In the genomic region with DNA sequence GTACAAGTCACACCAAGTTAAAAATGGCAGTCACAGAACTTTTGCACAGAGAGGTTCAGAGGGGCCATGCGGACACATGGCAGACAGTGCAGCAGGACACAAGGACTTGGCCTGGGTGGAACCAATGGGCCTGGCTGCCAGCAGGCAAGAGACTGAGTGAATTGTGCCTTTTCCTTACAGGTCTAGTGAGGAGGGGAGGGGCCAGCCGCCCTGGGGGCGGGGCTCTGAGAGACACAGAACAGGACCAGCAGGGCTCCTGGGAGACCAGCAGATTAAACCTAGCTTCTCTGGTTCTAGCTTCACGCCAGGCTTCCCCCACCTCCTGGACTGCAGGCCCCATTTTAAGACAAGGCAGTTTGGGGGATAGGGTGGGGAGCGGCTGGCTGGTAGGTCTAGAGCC, we compare ENCODE assay signal across 18 mouse cellular contexts. TPM values are rescaled to one million over a fixed set of nuclear protein-coding genes. Genes with fewer than 3 reads are reported as not detected.
DNase-seq lines count a peak whose midpoint lies in the region; ATAC-seq and TF ChIP-seq lines count a peak whose summit lies in the region.
"Had no signal": no experiment of that assay in that cellular context is flagged by ENCODE, and none has a peak within 500 bp of the region (broad histone marks: within the 10 kb centered on the region; RNA-seq: fewer than 3 reads in every experiment).

No protein-coding gene starts in this region.

- H3K4me3 ChIP-seq in hindbrain, embryonic 12.5 days = no peak overlapping the region
- no peak overlapping the region for H3K4me3 ChIP-seq in left cerebral cortex, adult 2 months
- H3K4me3 ChIP-seq: embryonic facial prominence, embryonic 15.5 days; erythroblast, embryonic 14.5 days; forebrain, embryonic 10.5 days; forebrain, embryonic 15.5 days; hindbrain, embryonic 13.5 days had no signal

- peak; percentile 12 for DNase-seq in embryo, embryonic 11 days
- no peak for DNase-seq in embryo, embryonic 10 days (ENCODE audit: low spot score)
- DNase-seq in thymus, postnatal 36 days = peak; percentile 8 to 18
- DNase-seq in thymus, postnatal 14 days = no peak
- DNase-seq in NIH3T3 (ENCODE audit: low read depth) = peak; percentile 21
- DNase-seq in left cerebral cortex, adult 2 months (ENCODE audit: extremely low spot score in 1 of 2, low spot score in 2 of 2) = no peak
- DNase-seq: adrenal gland, adult 8-10 months; adrenal gland, postnatal 36 days; gastrocnemius, postnatal 10 days; kidney, adult 11 months had no signal

- no peak overlapping the region for H3K27ac ChIP-seq in hindbrain, embryonic 12.5 days
- no peak overlapping the region for H3K27ac ChIP-seq in left cerebral cortex, adult 2 months
- H3K27ac ChIP-seq: embryonic facial prominence, embryonic 15.5 days; forebrain, embryonic 10.5 days; forebrain, embryonic 15.5 days; hindbrain, embryonic 13.5 days; hindbrain, postnatal 0 days had no signal

- intact Hi-C loops in left cerebral cortex, adult 2 months (cut with DNase I) = no loop called here

- no peaks in the 10 kb centered on the region for H3K4me1 ChIP-seq in hindbrain, embryonic 12.5 days
- H3K4me1 ChIP-seq: embryonic facial prominence, embryonic 15.5 days; forebrain, embryonic 10.5 days; forebrain, embryonic 15.5 days; hindbrain, embryonic 13.5 days had no signal

- H3K4me2 ChIP-seq in hindbrain, embryonic 12.5 days (replicated peaks) = no peak overlapping the region
- H3K4me2 ChIP-seq: embryonic facial prominence, embryonic 15.5 days; forebrain, embryonic 15.5 days; hindbrain, embryonic 13.5 days had no signal

- no peaks in the 10 kb centered on the region for H3K9me3 ChIP-seq in hindbrain, embryonic 12.5 days (replicated peaks)
- H3K9me3 ChIP-seq: embryonic facial prominence, embryonic 15.5 days; forebrain, embryonic 10.5 days; forebrain, embryonic 15.5 days; G1E; hindbrain, embryonic 13.5 days had no signal

- H3K9ac ChIP-seq in hindbrain, embryonic 12.5 days = no peak overlapping the region
- H3K9ac ChIP-seq: embryonic facial prominence, embryonic 15.5 days; forebrain, embryonic 15.5 days; hindbrain, embryonic 13.5 days had no signal

- ATAC-seq in hindbrain, embryonic 12.5 days (ENCODE audit: low FRiP score) = no peak
- ATAC-seq: forebrain, embryonic 15.5 days; hindbrain, postnatal 0 days had no signal

- H3K27me3 ChIP-seq in hindbrain, embryonic 12.5 days = no peaks in the 10 kb centered on the region
- H3K27me3 ChIP-seq: embryonic facial prominence, embryonic 15.5 days; forebrain, embryonic 15.5 days; hindbrain, embryonic 13.5 days had no signal

- TF ChIP-seq CTCF in left cerebral cortex, adult 2 months (IDR thresholded peaks at IDR 0.05) = no peak

- WGBS in hindbrain, embryonic 12.5 days = 54% methylated on average over 5 of the region's 5 CpGs

- peaks cover 17% of the 10 kb centered on the region; the same call in 1 of the 2 replicates for H3K36me3 ChIP-seq in hindbrain, embryonic 12.5 days
- H3K36me3 ChIP-seq: embryonic facial prominence, embryonic 15.5 days; forebrain, embryonic 15.5 days; G1E had no signal

RNA-seq across cellular contexts. Expression of gene Col6a1, which starts 45.1 kb away (rescaled TPM):
- polyA plus RNA-seq in hindbrain, embryonic 12.5 days (2016; fragmentation: Nextera tagmentation; extraction: Ambion mirVana) = 43.6 and 62.6 TPM in 2 replicates
- total RNA-seq in left cerebral cortex, adult 2 months (2021) = 10 to 100 TPM; 37.5 to 51.9 TPM
- polyA plus RNA-seq: erythroblast, embryonic 14.5 days; G1E had no signal

Comparison
In these comparisons a context has a peak if more than half of its experiments do, and no peak if none do; other contexts are left out.
1. DNase-seq: peak in embryo, embryonic 11 days (single experiment), thymus, postnatal 36 days (2 of 2) and NIH3T3 (single experiment); none in embryo, embryonic 10 days (single experiment), thymus, postnatal 14 days (single experiment) and left cerebral cortex, adult 2 months (0 of 2).